Mouse (Mus musculus): ENCODE measurements around the gene Txndc5. TPM values are rescaled to one million over a fixed set of nuclear protein-coding genes. Genes with fewer than 3 reads are reported as not detected.
A peak's percentile ranks its signal among the peaks of the same experiment; 100 is the strongest.

Gene Txndc5
- 57.6 and 66.7 TPM in 2 replicates for polyA plus RNA-seq (2015; fragmentation: Nextera tagmentation; extraction: Ambion mirVana)

DNA sequence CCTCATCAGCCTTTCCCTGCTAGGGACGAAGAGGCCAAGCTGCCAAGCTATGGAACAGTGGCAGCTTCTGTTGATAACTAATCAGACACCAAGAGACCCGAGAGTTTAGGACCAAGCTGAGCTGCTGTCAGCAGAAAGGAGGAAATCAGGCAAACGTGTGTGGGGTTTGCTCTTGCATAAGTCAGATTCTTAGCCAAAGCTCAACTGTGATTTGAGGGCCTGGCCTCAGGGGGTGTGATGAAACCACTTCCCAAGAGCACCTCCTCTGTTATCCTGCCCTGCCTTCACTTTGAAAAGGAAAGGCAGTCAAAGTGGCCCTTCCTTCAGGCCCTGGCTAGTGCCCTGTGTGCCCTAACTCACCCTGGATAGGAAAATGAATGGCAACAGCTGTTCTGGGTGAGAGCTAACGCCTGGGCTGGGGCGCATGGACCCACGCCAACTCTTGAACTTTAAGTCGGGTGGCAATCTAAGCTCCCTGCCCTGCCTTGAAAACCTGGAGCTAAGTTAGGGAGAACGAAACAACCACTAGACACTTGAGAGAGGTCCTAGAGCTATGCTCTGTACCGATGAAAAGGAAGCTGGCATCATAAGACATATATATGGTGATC, at the start of gene Txndc5:
Txndc5 (minus strand) TSS at position 138 of the 608 bp plus-strand sequence.
- Histone ChIP-seq H3K4me2 (peak within 1 kb of the TSS; percentile 88), H3K36me3 (ENCODE audit: poor library complexity, severe bottlenecking) (no peaks in the 10 kb centered on the region), H3K9me3 (replicated peaks) (no peaks in the 10 kb centered on the region), H3K27me3 (no peaks in the 10 kb centered on the region), H3K4me1 (peaks cover 25% of the 10 kb centered on the region), H3K27ac (peak within 1 kb of the TSS; percentile 80), H3K9ac (peak within 1 kb of the TSS; percentile 84), H3K4me3 (peak within 1 kb of the TSS; percentile 81)
- ATAC-seq: peak; percentile 14; the same call in 1 of the 2 replicates
- 54% methylated on average over 9 of the region's 9 CpGs for WGBS

DNA sequence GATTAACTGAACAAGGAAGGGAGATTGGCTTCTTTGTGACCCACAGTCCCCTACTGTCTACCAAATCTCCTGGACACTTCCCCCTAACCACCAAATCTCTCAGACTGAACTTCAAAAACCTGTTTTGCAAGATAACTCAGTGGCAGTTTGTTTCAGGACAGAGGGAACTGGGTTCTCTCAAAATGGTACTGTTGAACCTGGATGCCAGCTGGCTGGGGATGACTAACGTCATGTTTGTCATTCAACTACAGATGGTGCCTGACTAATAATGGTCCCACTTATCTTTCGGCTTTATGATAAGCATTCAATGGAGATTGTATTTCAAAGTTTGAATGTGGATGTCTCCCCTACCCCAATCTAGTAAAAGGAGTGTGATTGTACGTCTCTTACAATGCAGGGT, 46.0 kb upstream of the Txndc5 start:
- Histone ChIP-seq H3K36me3 (ENCODE audit: poor library complexity, severe bottlenecking) (no peaks in the 10 kb centered on the region), H3K27ac (no peak overlapping the region), H3K4me2 (no peak overlapping the region), H3K9me3 (replicated peaks) (no peaks in the 10 kb centered on the region), H3K4me3 (no peak overlapping the region), H3K4me1 (no peaks in the 10 kb centered on the region), H3K9ac (no peak overlapping the region), H3K27me3 (no peaks in the 10 kb centered on the region)
- WGBS: 76% methylated on average over 3 of the region's 3 CpGs
- ATAC-seq: no peak

DNA sequence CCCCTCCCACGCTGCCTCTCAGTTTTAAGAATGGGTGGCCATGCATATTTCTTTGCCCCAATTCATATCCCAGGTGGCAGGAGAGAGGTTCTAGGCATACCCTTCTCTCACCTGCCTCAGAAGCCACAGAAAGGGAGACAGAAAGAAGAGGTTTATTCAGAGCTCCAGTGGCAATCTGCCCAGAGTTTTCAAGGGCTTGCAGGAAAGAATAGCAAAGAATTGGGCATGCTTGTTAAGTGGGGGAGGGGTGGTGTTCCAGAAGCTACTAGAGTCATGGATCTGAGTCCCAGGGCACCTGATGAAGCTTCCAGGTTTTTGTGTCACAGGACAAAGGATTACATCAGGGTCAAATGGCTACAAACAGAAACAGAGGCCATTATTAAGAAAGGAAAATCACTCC, 44.7 kb upstream of the Txndc5 start:
- Histone ChIP-seq H3K4me1 (no peaks in the 10 kb centered on the region), H3K27ac (no peak overlapping the region), H3K9ac (no peak overlapping the region), H3K27me3 (no peaks in the 10 kb centered on the region), H3K4me2 (no peak overlapping the region), H3K9me3 (replicated peaks) (no peaks in the 10 kb centered on the region), H3K4me3 (no peak overlapping the region), H3K36me3 (ENCODE audit: poor library complexity, severe bottlenecking) (no peaks in the 10 kb centered on the region)
- 85% methylated on average over 1 of the region's 1 CpGs for WGBS
- no peak for ATAC-seq

DNA sequence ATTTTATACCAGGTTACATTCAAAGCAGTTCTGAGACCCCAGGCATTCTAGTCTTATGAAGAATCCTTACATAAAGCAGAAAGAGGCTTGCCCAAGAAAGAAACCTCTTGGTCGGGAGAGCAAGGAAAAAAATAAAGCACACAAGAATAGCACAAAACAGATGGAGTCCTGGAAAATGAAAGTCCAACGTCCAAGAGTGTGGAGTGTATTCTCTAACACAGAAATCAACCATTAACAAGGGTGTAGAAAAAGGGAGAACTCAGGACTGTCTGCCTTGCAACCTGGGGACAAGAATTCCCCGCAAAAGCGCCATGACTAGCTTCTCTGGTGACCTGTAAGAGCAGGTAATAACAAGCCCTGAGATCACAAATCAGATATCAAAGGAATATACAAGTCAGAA, 36.6 kb upstream of the Txndc5 start:
- H3K9ac ChIP-seq: no peak overlapping the region
- no peaks in the 10 kb centered on the region for H3K27me3 ChIP-seq
- H3K9me3 ChIP-seq (replicated peaks): no peaks in the 10 kb centered on the region
- WGBS: 80% methylated on average over 4 of the region's 4 CpGs
- H3K4me3 ChIP-seq: no peak overlapping the region
- H3K36me3 ChIP-seq (ENCODE audit: poor library complexity, severe bottlenecking): no peaks in the 10 kb centered on the region
- H3K4me2 ChIP-seq: no peak overlapping the region
- H3K27ac ChIP-seq: no peak overlapping the region
- no peaks in the 10 kb centered on the region for H3K4me1 ChIP-seq
- no peak for ATAC-seq

DNA sequence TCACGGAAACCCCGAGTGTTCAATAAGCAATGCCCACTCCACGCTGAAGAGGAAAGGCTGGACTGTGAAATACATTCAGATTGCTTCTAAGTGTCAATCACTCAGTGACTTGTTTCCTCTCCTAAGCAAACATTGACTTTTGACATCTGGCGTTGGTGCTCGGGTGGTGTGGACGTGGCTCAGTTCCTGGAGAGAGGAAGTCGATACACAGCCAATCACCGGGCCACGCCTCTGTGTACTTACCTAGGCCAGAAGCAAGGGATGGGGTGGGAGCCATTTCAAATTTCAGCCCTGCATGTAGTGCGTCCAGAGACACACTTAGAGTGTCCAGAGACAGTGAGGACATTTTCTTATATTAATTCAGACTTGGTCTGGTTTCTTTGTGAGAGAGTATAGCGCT, 26.0 kb upstream of the Txndc5 start:
- no peak overlapping the region for H3K4me2 ChIP-seq
- WGBS: 84% methylated on average over 11 of the region's 11 CpGs
- H3K4me1 ChIP-seq: no peaks in the 10 kb centered on the region
- H3K9ac ChIP-seq: no peak overlapping the region
- no peak overlapping the region for H3K4me3 ChIP-seq
- H3K9me3 ChIP-seq (replicated peaks): no peaks in the 10 kb centered on the region
- no peaks in the 10 kb centered on the region for H3K36me3 ChIP-seq (ENCODE audit: poor library complexity, severe bottlenecking)
- no peaks in the 10 kb centered on the region for H3K27me3 ChIP-seq
- H3K27ac ChIP-seq: no peak overlapping the region
- no peak for ATAC-seq

DNA sequence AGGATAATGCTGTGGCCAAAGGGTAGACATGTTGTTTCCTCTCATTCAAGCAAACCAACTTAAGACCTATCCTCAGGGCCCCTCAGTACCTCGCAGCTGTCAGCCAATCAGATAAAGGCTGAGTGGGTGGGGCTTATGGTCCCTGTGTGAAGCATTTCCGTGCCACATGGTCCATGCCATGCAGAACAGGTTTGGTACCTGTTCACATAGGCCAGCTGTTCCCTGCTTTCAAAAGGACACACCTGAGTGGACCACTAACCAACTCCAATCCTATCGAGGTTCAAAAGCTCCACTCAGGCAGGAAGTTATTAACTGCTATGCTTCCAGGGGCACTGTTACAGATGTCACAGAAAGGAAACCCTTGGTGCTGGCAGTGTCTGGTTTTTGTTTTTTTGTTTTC, 25.6 kb upstream of the Txndc5 start:
- 77% methylated on average over 3 of the region's 3 CpGs for WGBS
- no peak overlapping the region for H3K4me2 ChIP-seq
- H3K9ac ChIP-seq: no peak overlapping the region
- no peaks in the 10 kb centered on the region for H3K36me3 ChIP-seq (ENCODE audit: poor library complexity, severe bottlenecking)
- no peak for ATAC-seq
- no peaks in the 10 kb centered on the region for H3K9me3 ChIP-seq (replicated peaks)
- no peak overlapping the region for H3K27ac ChIP-seq
- H3K4me3 ChIP-seq: no peak overlapping the region
- H3K27me3 ChIP-seq: no peaks in the 10 kb centered on the region
- no peaks in the 10 kb centered on the region for H3K4me1 ChIP-seq

DNA sequence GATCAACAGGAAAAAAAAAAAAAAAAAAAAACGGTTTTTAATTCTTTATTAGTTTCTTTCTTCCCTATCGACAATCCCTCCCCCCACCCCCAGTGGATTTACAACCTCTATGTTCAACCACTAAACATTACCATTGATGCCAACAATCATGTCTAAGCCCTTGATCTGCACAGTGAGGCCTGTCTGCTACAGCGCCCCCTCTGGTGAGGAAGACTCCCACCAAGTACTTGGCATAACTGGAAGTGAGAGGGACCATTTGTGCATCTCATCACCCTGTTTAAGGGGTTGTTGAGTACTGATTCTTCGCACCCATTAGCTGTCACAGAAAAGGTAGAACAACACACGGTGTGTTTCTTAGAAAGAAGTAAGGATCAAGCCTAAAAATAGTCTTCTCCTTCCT, 20.1 kb upstream of the Txndc5 start:
- H3K4me3 ChIP-seq: no peak overlapping the region
- no peaks in the 10 kb centered on the region for H3K9me3 ChIP-seq (replicated peaks)
- H3K4me2 ChIP-seq: no peak overlapping the region
- 80% methylated on average over 5 of the region's 5 CpGs for WGBS
- H3K27ac ChIP-seq: no peak overlapping the region
- no peak overlapping the region for H3K9ac ChIP-seq
- no peaks in the 10 kb centered on the region for H3K4me1 ChIP-seq
- ATAC-seq: no peak
- no peaks in the 10 kb centered on the region for H3K27me3 ChIP-seq
- no peaks in the 10 kb centered on the region for H3K36me3 ChIP-seq (ENCODE audit: poor library complexity, severe bottlenecking)

DNA sequence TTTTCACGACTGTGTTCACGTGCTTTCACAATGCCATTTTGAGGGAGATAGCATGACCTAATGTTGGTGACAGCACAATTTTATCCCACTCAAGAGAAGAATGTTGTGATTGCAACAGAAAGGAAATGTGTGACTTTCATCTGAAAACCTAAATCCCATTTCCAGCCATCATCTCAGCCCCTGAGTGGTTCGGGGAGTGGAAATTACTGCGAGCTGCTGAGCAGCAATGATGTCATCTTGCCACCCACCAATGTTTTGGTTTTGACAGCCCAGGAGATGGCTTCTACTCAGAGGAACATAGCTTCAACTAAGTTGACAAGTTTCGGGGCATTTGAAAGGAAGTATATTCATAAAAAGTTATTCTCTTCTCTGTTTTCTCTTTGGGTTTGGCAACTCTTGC, 19.1 kb upstream of the Txndc5 start:
- Histone ChIP-seq H3K4me2 (no peak overlapping the region), H3K4me1 (0 out of 2 replicates have a peak, but pooled peaks cover 3% of the 10 kb centered on the region), H3K36me3 (ENCODE audit: poor library complexity, severe bottlenecking) (no peaks in the 10 kb centered on the region), H3K27me3 (no peaks in the 10 kb centered on the region), H3K9ac (no peak overlapping the region), H3K9me3 (replicated peaks) (no peaks in the 10 kb centered on the region), H3K4me3 (no peak overlapping the region), H3K27ac (no peak overlapping the region)
- 91% methylated on average over 5 of the region's 5 CpGs for WGBS
- no peak for ATAC-seq

DNA sequence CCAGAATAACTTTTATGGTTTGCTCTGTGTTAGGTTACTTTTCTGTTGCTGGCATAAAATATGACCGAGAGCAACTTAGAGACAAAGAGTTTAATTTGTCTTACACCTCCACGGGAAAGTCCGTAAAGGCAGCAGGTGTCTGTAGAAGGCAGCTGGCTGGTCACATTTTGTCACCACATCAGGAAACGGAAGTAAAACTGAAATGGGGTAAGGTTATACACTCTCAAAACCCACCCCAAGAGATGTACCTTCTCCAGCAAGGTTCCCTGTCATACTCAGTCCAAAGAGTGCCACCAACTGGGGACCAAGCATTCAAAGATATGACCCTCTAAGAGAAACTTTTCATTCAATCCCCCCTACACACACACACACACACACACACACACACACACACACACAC, 18.1 kb upstream of the Txndc5 start:
- H3K36me3 ChIP-seq (ENCODE audit: poor library complexity, severe bottlenecking): no peaks in the 10 kb centered on the region
- WGBS: 93% methylated on average over 4 of the region's 4 CpGs
- H3K27me3 ChIP-seq: no peaks in the 10 kb centered on the region
- no peak for ATAC-seq
- H3K27ac ChIP-seq: no peak overlapping the region
- H3K9me3 ChIP-seq (replicated peaks): no peaks in the 10 kb centered on the region
- no peak overlapping the region for H3K9ac ChIP-seq
- H3K4me1 ChIP-seq: 0 out of 2 replicates have a peak, but pooled peaks cover 3% of the 10 kb centered on the region
- H3K4me2 ChIP-seq: no peak overlapping the region
- no peak overlapping the region for H3K4me3 ChIP-seq

DNA sequence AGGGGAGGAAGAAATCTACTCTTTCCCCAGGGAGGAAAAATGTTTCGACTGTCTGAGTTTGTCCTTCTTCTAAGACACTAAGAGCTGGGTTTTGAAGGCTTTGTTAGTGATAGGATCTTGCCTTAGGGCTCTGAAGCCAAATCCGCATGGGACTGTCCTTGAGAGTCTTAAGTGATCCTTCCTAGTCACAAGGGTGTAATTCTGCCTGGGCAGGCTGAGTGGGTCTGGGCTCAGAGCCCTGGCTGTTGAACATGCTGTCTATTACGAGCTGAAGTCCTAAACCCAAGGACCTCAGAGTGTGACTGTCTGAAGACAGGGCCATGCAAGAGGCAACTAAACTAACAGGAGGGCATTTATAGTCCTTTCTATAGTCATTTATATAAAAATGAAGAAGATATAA, 16.8 kb upstream of the Txndc5 start:
- Histone ChIP-seq H3K27me3 (no peaks in the 10 kb centered on the region), H3K27ac (no peak overlapping the region), H3K4me1 (0 out of 2 replicates have a peak, but pooled peaks cover 3% of the 10 kb centered on the region), H3K4me3 (no peak overlapping the region), H3K9ac (no peak overlapping the region), H3K9me3 (replicated peaks) (no peaks in the 10 kb centered on the region), H3K4me2 (no peak overlapping the region), H3K36me3 (ENCODE audit: poor library complexity, severe bottlenecking) (no peaks in the 10 kb centered on the region)
- WGBS: 78% methylated on average over 3 of the region's 3 CpGs
- ATAC-seq: no peak

DNA sequence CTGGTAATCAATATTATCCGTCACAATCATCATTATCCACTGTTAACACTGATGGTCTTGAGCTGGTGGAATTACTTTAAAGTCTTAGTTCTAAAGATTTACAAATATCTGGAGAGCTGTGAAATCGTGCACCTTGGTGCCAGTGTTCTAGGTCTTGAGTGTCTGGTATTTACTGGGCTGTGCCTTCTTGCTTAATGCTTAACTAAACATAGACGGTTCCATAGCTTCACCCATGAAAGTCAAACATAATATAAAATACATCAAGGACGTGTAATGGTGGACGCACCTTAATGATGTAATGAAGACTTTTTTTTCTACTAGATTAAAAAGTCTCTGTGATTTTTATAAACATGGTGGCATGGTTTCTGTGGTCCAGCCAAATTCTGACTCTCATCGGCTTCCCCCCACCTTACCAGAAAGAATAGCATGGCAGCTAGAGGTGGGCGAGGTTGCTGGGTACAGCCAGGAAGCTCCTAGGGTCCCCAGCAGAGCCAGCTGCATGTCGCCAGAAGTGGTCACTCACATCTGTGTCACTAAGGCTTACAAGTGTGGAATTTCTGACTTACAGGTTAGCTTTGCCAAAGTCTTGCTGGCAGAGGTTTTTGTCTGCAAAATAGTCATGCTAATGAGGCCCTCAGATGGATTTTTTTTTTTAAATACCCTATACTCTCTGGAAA, 16.3 kb upstream of the Txndc5 start:
- Histone ChIP-seq H3K27ac (no peak overlapping the region), H3K4me3 (no peak overlapping the region), H3K9ac (no peak overlapping the region), H3K4me2 (no peak overlapping the region), H3K36me3 (ENCODE audit: poor library complexity, severe bottlenecking) (no peaks in the 10 kb centered on the region), H3K4me1 (0 out of 2 replicates have a peak, but pooled peaks cover 3% of the 10 kb centered on the region), H3K27me3 (no peaks in the 10 kb centered on the region), H3K9me3 (replicated peaks) (no peaks in the 10 kb centered on the region)
- 89% methylated on average over 8 of the region's 8 CpGs for WGBS
- ATAC-seq: no peak

DNA sequence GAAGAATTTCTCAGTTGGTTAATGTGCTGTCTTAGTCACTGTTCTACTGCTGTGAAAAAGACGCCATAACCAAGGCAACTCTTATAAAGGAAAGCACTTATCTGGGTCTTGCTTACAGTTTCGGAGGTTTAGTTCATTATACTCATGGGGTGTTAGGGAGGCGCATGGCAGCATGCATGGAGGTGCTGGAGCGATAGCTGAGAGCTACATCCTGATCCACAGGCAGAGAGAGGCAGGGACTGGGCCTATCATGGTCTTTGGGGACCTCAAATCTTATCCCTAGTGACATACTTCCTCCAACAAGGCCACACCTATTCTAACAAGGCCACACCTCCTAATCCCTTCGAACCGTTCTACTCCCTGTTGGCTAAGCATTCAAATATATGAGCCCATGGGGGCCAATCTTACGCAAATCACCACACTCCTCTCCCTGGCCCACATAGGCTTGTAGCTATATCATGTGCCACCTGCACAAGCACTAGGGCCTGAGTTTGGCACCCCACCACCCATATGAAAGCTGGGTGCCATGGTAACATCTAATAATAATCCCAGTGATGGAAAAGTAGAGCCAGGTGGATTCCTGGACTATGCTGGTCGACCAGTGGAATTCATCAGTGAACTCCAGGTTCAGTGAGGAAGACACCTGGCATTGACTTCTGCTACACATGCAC, 15.0 kb upstream of the Txndc5 start:
- 65% methylated on average over 8 of the region's 8 CpGs for WGBS
- no peaks in the 10 kb centered on the region for H3K36me3 ChIP-seq (ENCODE audit: poor library complexity, severe bottlenecking)
- H3K4me1 ChIP-seq: 0 out of 2 replicates have a peak, but pooled peaks cover 3% of the 10 kb centered on the region
- no peak overlapping the region for H3K4me3 ChIP-seq
- no peak overlapping the region for H3K4me2 ChIP-seq
- H3K27ac ChIP-seq: no peak overlapping the region
- no peaks in the 10 kb centered on the region for H3K27me3 ChIP-seq
- ATAC-seq: no peak
- H3K9ac ChIP-seq: no peak overlapping the region
- H3K9me3 ChIP-seq (replicated peaks): no peaks in the 10 kb centered on the region
